Mouse (Mus musculus): ENCODE results near the gene Psmb11.
"Not testable (repeated sequence)": the region's sequence is repeated elsewhere in the genome, so short reads cannot be mapped to it uniquely, and the experiment has no call there.

Psmb11 gene

DNA sequence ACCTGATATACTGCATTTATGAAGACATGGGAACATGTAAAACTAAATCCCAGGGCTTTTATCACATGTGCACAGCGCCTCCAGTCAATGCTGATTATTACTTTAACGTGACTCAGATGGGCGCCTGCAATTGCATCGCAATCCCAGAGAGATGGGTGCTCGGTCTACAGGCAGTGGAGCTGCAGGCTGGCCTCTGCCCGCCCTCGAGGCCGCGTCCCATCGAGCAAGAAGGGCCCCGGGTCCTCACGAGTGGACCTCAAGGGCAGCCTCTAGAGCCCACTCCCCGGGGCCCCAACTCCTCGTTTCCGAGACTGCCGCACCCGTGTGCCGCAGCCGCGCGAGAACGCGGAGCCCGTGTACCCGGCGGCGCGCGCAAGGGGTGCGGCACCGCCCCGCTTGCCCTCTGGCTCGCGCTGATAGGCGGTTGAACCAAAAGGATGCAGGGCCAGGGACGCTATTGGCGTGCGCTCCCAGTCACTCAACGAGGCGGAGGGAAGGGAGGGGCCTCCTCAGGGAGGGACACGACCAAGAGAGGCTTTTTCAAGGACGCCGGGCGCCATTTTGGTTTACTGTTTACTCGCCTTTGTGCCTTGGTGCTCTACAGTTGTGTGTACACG lies 18.1 kb upstream of the Psmb11 start:
- DNase-seq (ENCODE audit: low read depth), result peak; percentile 97

- no peak for DNase-seq (ENCODE audit: low read depth)
Measured at GRCm38 (mm10) chr14:54603686-54604085, 17.5 kb upstream of the Psmb11 start.

GRCm38 (mm10) chr14:54605752-54606321 lies 15.4 kb upstream of the Psmb11 start, which contains the start of gene 4931414P19Rik:
TSS of gene 4931414P19Rik (minus strand) at chr14:54605993.
- peak; percentile 85 for DNase-seq (ENCODE audit: low read depth)

DNA sequence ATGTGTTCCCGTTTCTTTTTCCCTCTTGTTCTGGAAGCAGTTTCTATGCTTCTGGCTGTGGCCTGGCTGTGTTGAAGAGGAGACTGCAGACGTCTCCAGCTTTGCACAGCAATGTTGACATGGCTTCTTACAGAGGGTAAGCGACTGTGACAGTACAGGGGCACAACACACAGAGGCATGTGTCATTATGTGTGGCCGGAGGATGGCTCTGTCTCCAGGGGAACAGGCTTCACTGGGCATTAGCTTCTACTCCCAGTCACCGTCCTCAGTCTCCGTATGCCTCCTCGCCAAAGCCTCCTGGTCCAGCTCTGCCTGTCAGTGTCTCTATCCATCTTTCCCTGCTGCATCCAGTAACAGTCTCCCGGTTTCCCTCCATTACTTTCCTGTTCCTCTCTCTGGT lies 14.0 kb upstream of the Psmb11 start:
- DNase-seq (ENCODE audit: low read depth), result no peak

- DNase-seq (ENCODE audit: low read depth), result peak; percentile 17
Measured at GRCm38 (mm10) chr14:54609245-54609644, 12.0 kb upstream of the Psmb11 start.

- peak; percentile 68 for DNase-seq (ENCODE audit: low read depth)
Measured at GRCm38 (mm10) chr14:54609962-54610361, 11.3 kb upstream of the Psmb11 start.

DNA sequence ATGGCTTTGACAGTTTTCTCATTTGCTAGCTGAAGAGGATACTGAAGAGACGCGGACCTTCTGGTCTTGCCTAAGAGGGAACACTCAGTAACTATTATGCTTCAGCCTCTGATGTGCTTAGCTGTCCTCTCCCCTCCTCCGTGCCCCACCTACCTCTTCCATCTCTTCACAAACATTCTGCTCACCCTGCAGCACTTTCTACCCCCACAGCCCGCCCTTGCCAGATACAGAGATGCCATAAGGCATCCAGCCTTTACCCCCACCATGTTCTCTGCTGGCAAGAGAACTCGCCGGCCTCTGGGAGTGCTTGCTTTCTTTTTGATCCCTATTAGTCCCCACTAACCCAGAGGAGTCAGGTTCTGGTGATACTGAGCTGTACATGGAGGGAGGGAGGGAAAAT lies 10.6 kb upstream of the Psmb11 start:
- no peak for DNase-seq (ENCODE audit: low read depth)

- not testable (repeated sequence) for DNase-seq (ENCODE audit: low read depth)
Measured at GRCm38 (mm10) chr14:54614130-54614529, 7.1 kb upstream of the Psmb11 start.

- DNase-seq (ENCODE audit: low read depth), result peak; percentile 16
Measured at GRCm38 (mm10) chr14:54616226-54616825, 4.9 kb upstream of the Psmb11 start.

- DNase-seq (ENCODE audit: low read depth), result peak; percentile 49
Measured at GRCm38 (mm10) chr14:54617152-54617896, 3.9 kb upstream of the Psmb11 start.

DNA sequence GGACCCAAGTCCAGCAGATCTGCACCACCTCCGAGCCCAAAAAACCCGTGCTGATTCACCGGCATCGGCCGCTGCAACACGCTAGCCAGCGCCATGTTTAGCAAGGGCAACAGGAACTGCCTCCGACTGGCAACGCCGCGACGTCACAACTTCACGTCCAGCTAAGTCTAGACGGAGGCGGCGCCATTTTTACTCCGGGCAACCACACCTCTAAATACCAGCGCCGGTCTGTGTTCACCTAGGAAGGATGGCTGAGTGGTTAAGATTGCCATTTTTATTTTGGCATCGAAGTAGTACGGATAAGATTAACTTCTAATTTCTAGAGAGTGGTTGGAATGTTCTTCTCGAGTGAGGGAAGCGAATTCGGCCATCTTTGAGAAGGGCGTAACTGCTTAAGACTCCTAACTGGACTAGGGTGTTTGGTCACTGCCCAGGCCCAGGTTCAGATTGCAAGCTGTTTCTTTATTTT lies 3.3 kb upstream of the Psmb11 start, which contains the start of gene Psmb5:
Gene Psmb5 (minus strand): TSS at position 126 of the 469 bp plus-strand sequence.
- DNase-seq (ENCODE audit: low read depth), result peak; percentile 92

DNA sequence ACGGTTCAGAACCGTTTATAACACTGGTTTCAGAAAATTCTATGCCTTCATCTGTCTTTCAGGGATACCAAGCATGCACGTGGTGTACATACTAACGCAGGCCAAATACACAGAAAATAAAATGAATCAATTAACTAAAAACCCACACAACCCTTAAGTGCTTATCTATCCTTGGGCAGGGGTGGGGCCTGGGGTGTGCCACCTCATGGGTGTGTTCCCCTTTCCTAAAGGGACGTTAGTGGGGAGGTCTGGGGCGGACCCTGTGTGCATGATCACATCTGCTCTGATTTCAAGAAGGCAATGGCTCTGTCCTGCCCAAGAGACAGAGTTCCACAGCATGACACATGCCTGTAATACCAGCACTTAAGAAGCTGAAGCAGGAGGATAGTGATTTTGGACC lies 2.1 kb downstream of the Psmb11 start:
- no peak for DNase-seq (ENCODE audit: low read depth)

GRCm38 (mm10) chr14:54624976-54625375 lies 3.7 kb downstream of the Psmb11 start:
- DNase-seq (ENCODE audit: low read depth), result no peak

GRCm38 (mm10) chr14:54628103-54628502 lies 6.9 kb downstream of the Psmb11 start:
- no peak for DNase-seq (ENCODE audit: low read depth)

- DNase-seq (ENCODE audit: low read depth), result no peak
Measured at GRCm38 (mm10) chr14:54629797-54630196, 8.6 kb downstream of the Psmb11 start.

GRCm38 (mm10) chr14:54630583-54631239 lies 9.5 kb downstream of the Psmb11 start:
- DNase-seq (ENCODE audit: low read depth), result no peak

DNA sequence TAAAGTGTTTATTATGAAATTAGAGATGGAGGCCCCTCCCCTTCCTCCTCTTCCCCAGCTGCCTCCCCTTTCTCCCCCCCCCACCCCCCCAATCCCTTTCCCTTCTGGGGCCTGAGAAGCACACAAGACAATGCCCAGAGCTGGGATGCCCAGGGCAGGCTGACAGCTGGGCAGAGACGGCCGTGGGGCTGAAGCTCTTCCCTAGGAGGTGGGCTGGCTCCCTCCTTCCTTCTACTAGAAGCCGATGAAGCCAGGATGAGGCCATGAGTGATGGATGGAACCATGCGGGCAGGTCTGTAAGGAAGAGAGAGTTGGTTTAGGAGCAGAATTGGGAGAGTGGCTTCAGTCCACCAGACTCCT lies 10.0 kb downstream of the Psmb11 start:
- DNase-seq (ENCODE audit: low read depth), result no peak

GRCm38 (mm10) chr14:54632252-54632651 lies 11.0 kb downstream of the Psmb11 start:
- no peak for DNase-seq (ENCODE audit: low read depth)

DNA sequence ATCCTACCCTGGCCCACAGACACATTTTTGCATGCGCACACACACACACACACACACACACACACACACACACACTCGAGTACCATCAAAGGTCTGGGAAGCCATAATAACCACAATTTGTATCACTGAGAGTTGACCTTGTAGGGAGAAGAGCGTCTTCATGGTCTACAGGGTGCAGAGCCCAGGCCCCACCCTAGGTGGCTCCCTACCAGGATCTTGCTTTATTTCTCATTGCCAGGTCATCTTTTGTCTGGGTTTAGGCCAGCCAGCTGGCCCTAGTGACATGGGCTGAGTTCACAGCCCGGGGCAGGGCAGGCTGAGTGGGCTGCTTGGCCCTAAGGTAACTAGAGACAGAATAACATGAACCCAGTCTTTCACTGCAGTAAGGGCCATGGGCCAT lies 12.9 kb downstream of the Psmb11 start:
- DNase-seq (ENCODE audit: low read depth), result no peak

GRCm38 (mm10) chr14:54636954-54637353 lies 15.7 kb downstream of the Psmb11 start:
- DNase-seq (ENCODE audit: low read depth), result peak; percentile 50

DNA sequence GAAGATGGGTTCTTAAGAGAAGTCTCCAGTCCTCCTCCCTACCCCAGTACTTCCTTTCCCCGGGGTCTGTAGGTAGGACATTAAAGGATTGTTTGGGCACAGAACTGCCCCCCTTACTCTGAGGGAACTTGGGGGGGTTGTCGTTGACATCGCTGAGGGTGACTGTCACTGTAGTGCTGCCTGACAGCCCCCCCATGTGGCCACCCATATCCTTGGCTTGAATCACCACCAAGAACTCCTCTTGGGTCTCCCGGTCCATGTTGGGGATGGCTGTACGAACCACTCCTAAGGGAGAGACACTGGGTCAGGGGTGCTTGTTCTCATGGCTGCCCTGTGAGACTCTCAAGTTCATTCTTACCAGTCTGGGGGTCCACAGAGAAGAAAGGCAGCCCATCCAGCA lies 17.0 kb downstream of the Psmb11 start:
- no peak for DNase-seq (ENCODE audit: low read depth)

- no peak for DNase-seq (ENCODE audit: low read depth)
Measured at GRCm38 (mm10) chr14:54640121-54640520, 18.9 kb downstream of the Psmb11 start.

Data from NIH3T3 (cell line).